Mouse (Mus musculus) megakaryocyte, embryonic 14.5 days (primary cell): ENCODE measurements at regions not wholly inside any gene's neighbourhood (a gene's known extent, or its start where the extent isn't known, plus 50 kb on each side); places are given as distances from the start of the nearest gene placed in this dataset.

Experiments used
- FLI1 ChIP-seq: IDR thresholded peaks from 2 replicates; pipeline ENCODE4 v1.6.1; 2012; ENCODE audit warnings: low read length, inconsistent platforms, mixed read lengths
- GATA1 ChIP-seq: IDR thresholded peaks from 3 replicates; pipeline ENCODE4 v1.6.1; 2012; ENCODE audit warnings: mixed read lengths, low read length, inconsistent platforms, borderline replicate concordance

GRCm38 (mm10) chr8:5800594-5800993 is 695.4 kb upstream of the Slc10a2 start:
- TF ChIP-seq GATA1 (no peak), FLI1 (no peak)
